Mouse (Mus musculus) lung, postnatal 14 days (tissue): ENCODE data around the gene Nanos3.

Source experiments
- DNase-seq: peaks from one replicate; pipeline ENCODE4 v3.0.0; 2021

The Nanos3 gene

DNA sequence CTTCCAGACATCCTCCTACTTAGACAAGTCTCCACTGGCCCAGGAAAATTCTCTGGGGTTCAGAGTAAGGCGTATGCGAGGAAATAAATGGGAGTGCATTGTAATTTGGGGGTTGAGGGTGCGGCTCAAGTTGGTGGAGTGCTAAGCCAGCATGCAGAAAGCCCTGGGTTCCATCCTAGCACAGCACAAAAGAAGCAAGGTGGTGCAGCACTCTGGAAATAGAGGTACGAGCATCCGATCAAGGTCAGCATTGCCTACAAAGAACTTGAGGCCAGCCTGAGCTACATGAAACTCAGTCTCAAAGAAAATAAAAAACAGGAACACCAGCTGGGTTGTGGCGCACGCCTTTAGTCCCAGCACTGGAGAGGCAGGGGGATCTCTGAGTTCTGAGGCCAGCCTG lies at the start of gene Nanos3:
TSS of gene Nanos3 (minus strand) at position 101 of the 400 bp plus-strand sequence.
- DNase-seq: no peak

GRCm38 (mm10) chr8:84233055-84233454 lies 48.0 kb upstream of the Nanos3 start:
- no peak for DNase-seq

GRCm38 (mm10) chr8:84230735-84231134 lies 45.7 kb upstream of the Nanos3 start:
- DNase-seq: no peak

DNA sequence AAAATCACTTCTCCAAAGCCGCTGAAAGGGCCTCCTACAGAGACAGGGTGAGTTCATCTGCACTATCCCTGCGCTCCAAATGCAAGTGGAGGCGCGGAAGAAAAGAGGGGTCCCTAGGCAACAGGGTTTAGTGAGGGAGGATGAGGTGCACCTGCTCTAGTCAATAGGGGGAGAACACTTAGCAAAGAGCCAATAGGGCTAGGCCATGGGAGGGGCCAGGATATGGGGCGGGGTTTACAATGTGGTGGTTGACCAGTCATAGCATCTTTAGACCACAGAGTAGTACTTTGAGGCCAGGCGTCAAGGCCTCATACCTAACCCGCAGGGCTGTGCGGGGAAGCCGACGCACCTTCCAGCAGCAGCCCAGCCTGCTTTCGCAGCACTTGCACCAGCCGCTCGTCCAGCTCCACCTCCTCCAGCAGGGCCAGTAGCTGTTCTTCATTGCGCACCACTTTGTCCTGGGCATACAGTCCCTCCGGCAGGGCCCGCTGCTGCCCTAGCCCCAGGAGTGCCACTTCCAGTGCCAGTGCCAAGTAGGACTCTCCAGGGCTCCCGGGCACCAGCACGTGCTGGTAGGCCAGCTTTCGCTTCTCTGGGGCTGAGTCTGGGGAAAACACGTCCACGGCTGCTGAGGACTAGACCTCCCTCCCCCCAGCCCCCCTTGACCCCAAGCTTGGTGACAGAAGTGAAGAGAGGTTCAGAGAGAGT lies 38.5 kb upstream of the Nanos3 start:
- DNase-seq: no peak

GRCm38 (mm10) chr8:84222566-84223165 lies 37.6 kb upstream of the Nanos3 start:
- no peak for DNase-seq

DNA sequence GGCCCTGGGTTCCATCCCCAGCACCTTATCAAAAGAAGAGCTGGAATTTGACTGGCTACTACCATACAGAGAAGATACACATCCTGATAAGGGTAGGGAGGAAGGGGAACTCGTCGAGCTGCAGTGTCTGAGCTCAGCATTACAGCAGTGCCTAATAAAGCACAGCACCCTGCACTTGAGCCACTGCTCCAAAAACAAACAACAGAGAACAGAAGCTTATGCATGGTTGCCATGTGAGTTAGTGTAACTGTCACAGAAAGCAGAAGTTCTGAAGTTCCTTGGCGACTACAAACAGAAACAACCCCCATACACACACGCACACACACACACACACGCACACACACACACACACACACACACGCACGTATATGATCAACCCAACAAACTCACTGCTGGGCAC lies 35.1 kb upstream of the Nanos3 start:
- DNase-seq: no peak

GRCm38 (mm10) chr8:84218143-84218542 lies 33.1 kb upstream of the Nanos3 start:
- DNase-seq: no peak

- no peak for DNase-seq
Measured at GRCm38 (mm10) chr8:84217206-84217605, 32.2 kb upstream of the Nanos3 start.

DNA sequence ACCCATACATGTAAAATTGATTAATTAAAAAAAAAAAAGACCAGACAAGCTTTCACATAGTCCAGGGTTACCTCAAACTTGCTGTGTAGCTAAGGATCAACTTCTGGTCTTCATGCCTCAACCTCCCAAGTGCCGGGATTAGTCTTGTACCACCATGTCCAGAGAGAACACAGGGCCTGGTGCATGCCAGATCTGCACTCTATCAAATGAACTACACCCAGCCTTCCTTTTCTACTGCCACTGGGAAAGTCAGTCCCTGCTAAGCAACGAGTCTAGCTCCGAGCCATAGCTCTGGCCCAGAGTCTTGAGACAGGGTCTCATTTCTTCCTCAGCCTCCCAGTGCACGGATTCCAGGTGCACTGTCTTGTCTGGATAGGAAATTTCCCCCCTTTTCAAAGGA lies 28.3 kb upstream of the Nanos3 start:
- no peak for DNase-seq

- DNase-seq: no peak
Measured at GRCm38 (mm10) chr8:84211881-84212563, 27.0 kb upstream of the Nanos3 start.

DNA sequence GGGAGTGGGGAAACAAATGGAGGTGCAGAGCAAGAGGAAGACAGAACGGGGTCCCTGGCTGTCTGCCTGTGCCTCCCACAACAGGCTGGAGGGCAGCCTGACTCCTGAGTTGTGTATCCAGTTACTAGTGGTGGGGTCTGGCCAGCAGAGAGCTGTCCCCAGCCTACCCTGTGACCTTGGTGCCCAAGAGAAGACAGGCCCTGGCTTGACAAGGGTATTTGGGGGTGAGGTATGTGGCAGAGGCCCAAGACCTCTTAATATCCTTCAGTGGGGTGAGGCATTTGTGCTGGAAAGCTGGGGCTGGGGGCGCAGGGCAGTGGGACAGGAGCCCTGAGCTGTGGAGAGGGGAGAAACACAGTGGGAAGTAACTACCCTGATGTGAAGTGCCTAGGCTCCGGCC lies 26.2 kb upstream of the Nanos3 start:
- DNase-seq: no peak

- DNase-seq: peak; percentile 89
Measured at GRCm38 (mm10) chr8:84210167-84210791, 25.3 kb upstream of the Nanos3 start.

DNA sequence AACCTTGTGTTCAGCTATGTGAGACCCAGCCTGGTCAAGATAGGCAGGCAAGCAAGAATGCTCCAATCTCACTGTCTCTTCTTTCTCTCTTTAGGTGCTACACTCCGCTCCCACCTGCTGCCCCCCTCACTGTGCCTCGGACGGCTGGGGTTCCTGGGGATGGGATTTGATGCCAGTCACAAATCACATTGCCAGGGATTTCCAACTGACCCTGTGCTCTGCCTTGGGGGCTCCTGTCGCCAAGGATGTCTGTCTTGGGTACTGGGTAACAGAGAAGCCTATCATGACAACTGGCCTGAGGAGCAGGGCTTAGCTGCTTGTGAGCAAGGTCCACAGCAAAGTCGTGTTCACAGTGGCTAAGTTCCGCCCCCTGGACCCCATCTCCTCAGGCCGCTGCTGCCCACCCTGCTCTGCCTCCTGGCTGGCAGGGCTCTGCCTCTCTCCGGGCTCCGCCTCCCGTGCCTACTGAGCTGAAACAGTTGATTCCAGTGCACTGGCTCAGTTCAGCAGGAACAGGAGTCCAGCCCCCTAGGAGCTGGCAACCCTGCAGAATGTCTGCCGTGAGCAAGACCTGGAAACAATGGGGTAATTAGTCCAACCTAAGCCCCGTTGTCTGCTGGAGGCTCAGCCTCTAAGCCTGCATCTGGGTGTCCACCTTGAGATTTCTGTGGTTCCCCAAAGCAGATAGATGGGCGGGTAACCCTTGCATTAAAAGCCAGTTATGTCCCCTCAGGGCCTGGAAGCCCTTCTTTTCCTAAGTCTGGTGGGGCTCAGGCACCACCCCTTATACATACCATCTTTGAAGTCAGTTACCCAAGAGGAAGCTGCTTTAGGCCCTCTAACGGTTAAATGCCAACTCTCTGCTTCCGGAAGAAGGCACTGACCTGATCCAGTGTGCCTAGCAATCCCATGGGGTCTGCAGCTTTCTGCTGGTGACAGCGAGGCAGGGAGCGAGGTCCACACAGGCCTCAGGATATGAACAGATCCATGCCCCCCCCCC lies 23.7 kb upstream of the Nanos3 start:
- no peak for DNase-seq

GRCm38 (mm10) chr8:84207811-84208210 lies 22.8 kb upstream of the Nanos3 start:
- peak; percentile 73 for DNase-seq

- DNase-seq: no peak
Measured at GRCm38 (mm10) chr8:84206666-84207065, 21.6 kb upstream of the Nanos3 start.

GRCm38 (mm10) chr8:84205073-84205472 lies 20.1 kb upstream of the Nanos3 start:
- DNase-seq: no peak

GRCm38 (mm10) chr8:84203975-84204772 lies 19.2 kb upstream of the Nanos3 start:
- DNase-seq: peak; percentile 76

DNA sequence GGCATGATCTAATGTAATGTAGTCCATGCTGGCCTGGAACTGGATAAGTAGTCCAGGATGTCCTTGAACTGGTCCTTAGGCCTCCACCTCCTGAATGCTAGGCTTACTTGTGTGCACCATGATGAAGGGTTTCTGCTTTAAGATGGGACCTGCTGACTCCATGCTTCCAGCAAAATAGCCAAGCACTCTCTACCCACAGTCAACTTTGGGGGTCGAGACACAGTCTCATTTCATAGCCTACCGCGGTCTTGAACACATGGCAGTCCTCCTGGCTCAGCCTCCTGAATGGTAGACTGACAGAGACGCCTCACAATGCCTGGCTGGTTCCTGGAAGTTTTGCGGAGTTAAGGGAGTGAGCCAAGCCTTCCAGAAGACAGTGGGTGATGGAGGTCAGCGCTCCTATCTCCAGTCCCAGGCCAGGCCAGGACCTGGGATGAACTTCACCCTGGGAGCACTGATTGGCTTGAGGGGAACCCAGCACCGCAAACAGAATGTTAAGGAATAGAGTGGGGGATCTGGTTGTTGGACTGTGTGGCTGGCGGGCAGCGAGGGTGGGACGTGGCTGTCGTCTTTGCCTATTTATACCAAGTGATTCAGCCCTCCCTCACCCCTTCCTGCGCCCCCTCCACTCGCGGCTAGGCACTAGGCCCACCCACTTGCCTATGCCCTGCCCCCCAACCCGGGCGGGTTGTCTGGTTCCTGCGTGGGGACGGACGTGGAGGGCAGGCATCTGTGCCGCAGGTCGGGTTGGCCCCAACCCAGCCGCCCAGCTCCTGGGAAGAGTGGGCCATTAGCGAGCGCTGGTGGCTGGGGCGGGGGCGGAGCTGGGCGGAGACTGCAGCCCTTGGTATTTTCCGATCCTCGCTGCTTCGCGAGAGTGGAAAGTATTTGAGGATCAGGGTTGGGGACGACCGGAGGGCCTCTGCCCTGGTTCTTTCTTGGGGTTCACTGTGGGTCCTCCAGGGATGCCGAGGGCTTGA lies 18.2 kb upstream of the Nanos3 start:
- DNase-seq: peak; percentile 88

GRCm38 (mm10) chr8:84202466-84202865 lies 17.4 kb upstream of the Nanos3 start:
- DNase-seq: peak; percentile 76

DNA sequence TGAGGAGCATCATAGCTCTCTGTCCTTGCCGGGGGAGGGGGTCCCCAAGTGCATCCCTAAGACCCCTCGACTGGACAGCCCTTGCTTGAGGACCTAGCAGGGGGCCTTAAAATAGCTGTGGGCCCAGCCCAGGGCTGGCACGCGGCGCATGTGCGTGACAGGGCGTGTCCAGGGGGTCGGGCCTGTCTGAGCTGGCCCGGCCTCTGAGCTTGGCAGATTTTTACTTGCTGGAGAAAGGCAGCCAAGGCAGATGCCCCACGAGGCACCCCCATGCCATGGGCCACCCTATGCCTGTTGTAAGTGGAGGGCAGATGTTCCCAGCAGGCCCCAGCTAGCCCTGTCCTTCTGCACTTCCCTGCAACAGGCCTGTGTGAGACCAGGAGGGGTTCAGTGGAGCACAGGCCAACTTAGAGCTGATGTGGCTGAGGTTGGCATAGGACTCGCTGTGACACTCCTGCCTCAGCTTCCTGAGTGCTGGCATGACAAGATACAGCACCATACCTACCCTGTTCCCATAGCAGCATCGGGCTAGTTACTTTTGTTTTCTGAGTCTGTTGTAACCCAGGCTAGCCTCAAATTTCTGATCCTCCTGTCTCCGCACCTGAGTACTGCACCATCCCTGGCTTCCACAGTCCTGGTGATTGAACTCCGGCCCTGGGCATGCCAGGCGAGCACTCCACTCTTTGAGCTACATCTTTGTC lies 16.7 kb upstream of the Nanos3 start:
- peak; percentile 78 for DNase-seq
